Mouse (Mus musculus): ENCODE measurements around the gene Ripk1. TPM values are rescaled to one million over a fixed set of nuclear protein-coding genes. Genes with fewer than 3 reads are reported as not detected.
A peak's percentile ranks its signal among the peaks of the same experiment; 100 is the strongest.

Ripk1 gene
- polyA plus RNA-seq (2014; fragmentation: Nextera tagmentation; extraction: Ambion mirVana), result 11.2 and 11.6 TPM in 2 replicates

GRCm38 (mm10) chr13:34002058-34003006 is at the start of gene Ripk1, which contains the start of gene Serpinb6a:
Gene Ripk1 (plus strand): TSS chr13:34002363.
Gene Serpinb6a (minus strand): TSS chr13:34002794.
- no peaks in the 10 kb centered on the region for H3K9me3 ChIP-seq (replicated peaks; ENCODE audit: control insufficient read depth, low read length)
- no peaks in the 10 kb centered on the region for H3K27me3 ChIP-seq (ENCODE audit: control insufficient read depth, insufficient read depth, low read length)
- ATAC-seq (replicated peaks; ENCODE audit: insufficient number of reproducible peaks, low FRiP score, low TSS enrichment), result peak; percentile 98
- peak within 1 kb of the TSS; percentile 66 for H3K4me2 ChIP-seq
- no peaks in the 10 kb centered on the region for H3K36me3 ChIP-seq (ENCODE audit: control insufficient read depth, insufficient read depth, low read length)
- peak within 1 kb of the TSS; percentile 91 for H3K9ac ChIP-seq (ENCODE audit: low read depth, low read length)
- H3K27ac ChIP-seq (ENCODE audit: low read depth, low read length), result peak within 1 kb of the TSS; percentile 88
- H3K4me1 ChIP-seq (ENCODE audit: control insufficient read depth, insufficient read depth, low read length), result peaks cover 6% of the 10 kb centered on the region
- WGBS (ENCODE audit: insufficient replicate concordance), result under 1% methylated on average over 78 of the region's 92 CpGs
- H3K4me3 ChIP-seq (ENCODE audit: low read depth, low read length), result peak within 1 kb of the TSS; percentile 92

GRCm38 (mm10) chr13:33952947-33953346 is 49.2 kb upstream of the Ripk1 start:
- Histone ChIP-seq H3K27ac (ENCODE audit: low read depth, low read length) (no peak overlapping the region), H3K36me3 (ENCODE audit: control insufficient read depth, insufficient read depth, low read length) (no peaks in the 10 kb centered on the region), H3K4me2 (no peak overlapping the region), H3K4me1 (ENCODE audit: control insufficient read depth, insufficient read depth, low read length) (no peaks in the 10 kb centered on the region), H3K9me3 (replicated peaks; ENCODE audit: control insufficient read depth, low read length) (no peaks in the 10 kb centered on the region), H3K9ac (ENCODE audit: low read depth, low read length) (no peak overlapping the region), H3K4me3 (ENCODE audit: low read depth, low read length) (no peak overlapping the region), H3K27me3 (ENCODE audit: control insufficient read depth, insufficient read depth, low read length) (no peaks in the 10 kb centered on the region)
- 78% methylated on average over 2 of the region's 2 CpGs for WGBS (ENCODE audit: insufficient replicate concordance)
- no peak for ATAC-seq (replicated peaks; ENCODE audit: insufficient number of reproducible peaks, low FRiP score, low TSS enrichment)

GRCm38 (mm10) chr13:33956571-33957421 is 45.4 kb upstream of the Ripk1 start:
- no peaks in the 10 kb centered on the region for H3K9me3 ChIP-seq (replicated peaks; ENCODE audit: control insufficient read depth, low read length)
- H3K4me1 ChIP-seq (ENCODE audit: control insufficient read depth, insufficient read depth, low read length), result no peaks in the 10 kb centered on the region
- H3K4me2 ChIP-seq, result no peak overlapping the region
- no peaks in the 10 kb centered on the region for H3K27me3 ChIP-seq (ENCODE audit: control insufficient read depth, insufficient read depth, low read length)
- no peaks in the 10 kb centered on the region for H3K36me3 ChIP-seq (ENCODE audit: control insufficient read depth, insufficient read depth, low read length)
- no peak overlapping the region for H3K4me3 ChIP-seq (ENCODE audit: low read depth, low read length)
- H3K27ac ChIP-seq (ENCODE audit: low read depth, low read length), result no peak overlapping the region
- WGBS (ENCODE audit: insufficient replicate concordance), result 37% methylated on average over 6 of the region's 6 CpGs
- H3K9ac ChIP-seq (ENCODE audit: low read depth, low read length), result no peak overlapping the region
- no peak for ATAC-seq (replicated peaks; ENCODE audit: insufficient number of reproducible peaks, low FRiP score, low TSS enrichment)

- H3K4me2 ChIP-seq, result no peak overlapping the region
- no peaks in the 10 kb centered on the region for H3K36me3 ChIP-seq (ENCODE audit: control insufficient read depth, insufficient read depth, low read length)
- WGBS (ENCODE audit: insufficient replicate concordance), result 67% methylated on average over 2 of the region's 2 CpGs
Measured at GRCm38 (mm10) chr13:33959771-33960170, 42.4 kb upstream of the Ripk1 start.

GRCm38 (mm10) chr13:33964206-33965046 is 37.7 kb upstream of the Ripk1 start, which contains the start of gene Nqo2:
Gene Nqo2 (plus strand): TSS chr13:33964687.
- peak; percentile 79 for ATAC-seq (replicated peaks; ENCODE audit: insufficient number of reproducible peaks, low FRiP score, low TSS enrichment)
- no peaks in the 10 kb centered on the region for H3K27me3 ChIP-seq (ENCODE audit: control insufficient read depth, insufficient read depth, low read length)
- peaks cover 6% of the 10 kb centered on the region for H3K4me1 ChIP-seq (ENCODE audit: control insufficient read depth, insufficient read depth, low read length)
- peak within 1 kb of the TSS; percentile 82 for H3K9ac ChIP-seq (ENCODE audit: low read depth, low read length)
- peak within 1 kb of the TSS; percentile 64 for H3K4me3 ChIP-seq (ENCODE audit: low read depth, low read length)
- 1% methylated on average over 22 of the region's 22 CpGs for WGBS (ENCODE audit: insufficient replicate concordance)
- H3K27ac ChIP-seq (ENCODE audit: low read depth, low read length), result peak within 1 kb of the TSS; percentile 94
- peak within 1 kb of the TSS; percentile 68 for H3K4me2 ChIP-seq
- no peaks in the 10 kb centered on the region for H3K36me3 ChIP-seq (ENCODE audit: control insufficient read depth, insufficient read depth, low read length)
- H3K9me3 ChIP-seq (replicated peaks; ENCODE audit: control insufficient read depth, low read length), result no peaks in the 10 kb centered on the region

More at GRCm38 (mm10) chr13:33959771-33960170, 42.4 kb upstream of the Ripk1 start:
- no peak for ATAC-seq (replicated peaks; ENCODE audit: insufficient number of reproducible peaks, low FRiP score, low TSS enrichment)
- H3K27ac ChIP-seq (ENCODE audit: low read depth, low read length), result no peak overlapping the region
- no peaks in the 10 kb centered on the region for H3K27me3 ChIP-seq (ENCODE audit: control insufficient read depth, insufficient read depth, low read length)
- no peaks in the 10 kb centered on the region for H3K4me1 ChIP-seq (ENCODE audit: control insufficient read depth, insufficient read depth, low read length)
- no peak overlapping the region for H3K9ac ChIP-seq (ENCODE audit: low read depth, low read length)
- no peak overlapping the region for H3K4me3 ChIP-seq (ENCODE audit: low read depth, low read length)
- no peaks in the 10 kb centered on the region for H3K9me3 ChIP-seq (replicated peaks; ENCODE audit: control insufficient read depth, low read length)

GRCm38 (mm10) chr13:33965056-33966024 is 36.8 kb upstream of the Ripk1 start:
- 13% methylated on average over 14 of the region's 14 CpGs for whole genome bisulfite sequencing (ENCODE audit: insufficient replicate concordance)
- H3K4me2 ChIP-seq, result peak overlapping the region; percentile 68
- H3K9ac ChIP-seq (ENCODE audit: low read depth, low read length), result peak overlapping the region; percentile 82
- peaks cover 6% of the 10 kb centered on the region for H3K4me1 ChIP-seq (ENCODE audit: control insufficient read depth, insufficient read depth, low read length)
- peak overlapping the region; percentile 64 for H3K4me3 ChIP-seq (ENCODE audit: low read depth, low read length)
- H3K27me3 ChIP-seq (ENCODE audit: control insufficient read depth, insufficient read depth, low read length), result no peaks in the 10 kb centered on the region
- peak; percentile 80 for ATAC-seq (replicated peaks; ENCODE audit: insufficient number of reproducible peaks, low FRiP score, low TSS enrichment)
- H3K27ac ChIP-seq (ENCODE audit: low read depth, low read length), result peak overlapping the region; percentile 94
- H3K36me3 ChIP-seq (ENCODE audit: control insufficient read depth, insufficient read depth, low read length), result no peaks in the 10 kb centered on the region
- no peaks in the 10 kb centered on the region for H3K9me3 ChIP-seq (replicated peaks; ENCODE audit: control insufficient read depth, low read length)

- WGBS (ENCODE audit: insufficient replicate concordance), result 29% methylated on average over 4 of the region's 4 CpGs
- H3K4me1 ChIP-seq (ENCODE audit: control insufficient read depth, insufficient read depth, low read length), result peaks cover 6% of the 10 kb centered on the region
- H3K9ac ChIP-seq (ENCODE audit: low read depth, low read length), result no peak overlapping the region
- H3K9me3 ChIP-seq (replicated peaks; ENCODE audit: control insufficient read depth, low read length), result no peaks in the 10 kb centered on the region
- peak overlapping the region; percentile 64 for H3K4me3 ChIP-seq (ENCODE audit: low read depth, low read length)
- no peaks in the 10 kb centered on the region for H3K36me3 ChIP-seq (ENCODE audit: control insufficient read depth, insufficient read depth, low read length)
- ATAC-seq (replicated peaks; ENCODE audit: insufficient number of reproducible peaks, low FRiP score, low TSS enrichment), result no peak
- H3K4me2 ChIP-seq, result peak overlapping the region; percentile 68
- H3K27me3 ChIP-seq (ENCODE audit: control insufficient read depth, insufficient read depth, low read length), result no peaks in the 10 kb centered on the region
- no peak overlapping the region; the same call in 1 of the 2 replicates for H3K27ac ChIP-seq (ENCODE audit: low read depth, low read length)
Measured at GRCm38 (mm10) chr13:33966025-33966412, 36.1 kb upstream of the Ripk1 start.
